19 mouse cellular contexts compared by ENCODE assay signal in genomic region chr4:135323021-135323420, GRCm38 (mm10).
"Had no signal": no experiment of that assay in that cellular context is flagged by ENCODE, and none has a peak within 500 bp of the region (broad histone marks: within the 10 kb centered on the region; RNA-seq: fewer than 3 reads in every experiment).

No protein-coding gene starts in this region.

- H3K4me3 ChIP-seq: midbrain, embryonic 10.5 days; midbrain, embryonic 12.5 days; myocyte; neural tube, embryonic 13.5 days; neural tube, embryonic 15.5 days had no signal

- H3K27ac ChIP-seq: midbrain, embryonic 10.5 days; midbrain, embryonic 12.5 days; neural tube, embryonic 13.5 days; neural tube, embryonic 15.5 days had no signal

- ATAC-seq: midbrain, embryonic 16.5 days had no signal

- H3K4me2 ChIP-seq: lung, embryonic 14.5 days; midbrain, embryonic 12.5 days; neural tube, embryonic 13.5 days; neural tube, embryonic 15.5 days had no signal

- DNase-seq: lung, adult 18-20 months; lung, embryonic 14.5 days; lung, postnatal 10 days; lung, postnatal 4 days; midbrain, embryonic 14.5 days; retina, postnatal 1 day; right cerebral cortex, adult 18-20 months; right cerebral cortex, postnatal 25 days; right cerebral cortex, postnatal 4 days; spleen, adult 18-20 months; thymus, adult 18-20 months; thymus, postnatal 14 days; thymus, postnatal 36 days had no signal

- H3K27me3 ChIP-seq: midbrain, embryonic 12.5 days; neural tube, embryonic 13.5 days; neural tube, embryonic 15.5 days had no signal

- H3K4me1 ChIP-seq: midbrain, embryonic 10.5 days; midbrain, embryonic 12.5 days; neural tube, embryonic 13.5 days; neural tube, embryonic 15.5 days had no signal

- H3K9ac ChIP-seq: lung, embryonic 14.5 days; midbrain, embryonic 12.5 days; neural tube, embryonic 13.5 days; neural tube, embryonic 15.5 days had no signal

- H3K9me3 ChIP-seq: midbrain, embryonic 10.5 days; midbrain, embryonic 12.5 days; neural tube, embryonic 13.5 days; neural tube, embryonic 15.5 days had no signal
